Mouse (Mus musculus): ENCODE data around the gene Slc30a7.
"Not testable (repeated sequence)": the region's sequence is repeated elsewhere in the genome, so short reads cannot be mapped to it uniquely, and the experiment has no call there.

GRCm38 (mm10) chr3:115907406-115907805 lies 99.8 kb downstream of the Slc30a7 start:
- not testable (repeated sequence) for TF ChIP-seq CTCF (IDR thresholded peaks at IDR 0.05; ENCODE audit: low read depth, low read length); POLR2A (IDR thresholded peaks at IDR 0.05; ENCODE audit: extremely low read depth, insufficient read depth, low read length)
